Mouse (Mus musculus): ENCODE data around the gene Gm10160.
"Not testable (repeated sequence)": the region's sequence is repeated elsewhere in the genome, so short reads cannot be mapped to it uniquely, and the experiment has no call there.

The Gm10160 gene

DNA sequence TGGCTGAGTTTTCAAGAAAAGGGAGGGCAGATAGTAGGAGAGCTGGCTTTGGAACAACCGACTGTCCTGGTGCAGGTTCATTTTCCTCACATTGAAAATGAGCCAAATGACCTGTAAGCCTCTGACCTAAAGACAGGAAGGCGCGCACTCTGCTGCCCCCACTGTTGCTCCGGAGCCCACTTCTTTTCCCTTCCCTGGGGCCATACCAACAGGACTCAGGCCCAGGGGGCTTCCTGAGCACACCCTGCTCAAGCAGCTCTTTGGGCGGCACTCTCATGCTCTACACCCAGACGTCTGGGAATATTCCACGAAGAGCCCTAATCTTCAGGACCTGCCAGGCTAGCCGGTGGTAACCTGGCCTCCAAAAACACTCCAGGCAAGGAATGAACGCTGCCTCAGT lies 2.6 kb upstream of the Gm10160 start:
- DNase-seq (ENCODE audit: low spot score in 2 of 2): no peak

DNA sequence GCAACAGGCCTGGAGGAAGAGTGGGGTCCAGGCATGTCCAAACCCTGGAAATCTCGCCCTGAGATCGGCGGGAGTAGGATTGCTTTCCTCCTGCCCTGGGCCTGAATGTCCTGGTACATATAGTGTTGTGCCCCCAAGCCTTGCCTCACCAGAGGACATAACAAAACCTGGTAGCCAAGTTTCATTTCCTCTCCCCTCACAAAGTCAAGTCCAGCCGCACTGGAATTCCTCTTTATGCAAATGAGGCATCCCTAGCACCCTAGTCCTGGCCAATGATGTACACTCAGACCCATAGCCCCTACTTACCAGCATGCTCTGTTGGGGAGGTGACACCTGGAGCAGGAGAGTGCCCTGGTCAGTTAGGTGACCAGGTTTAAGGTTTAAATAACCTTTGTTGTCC lies 627 bp upstream of the Gm10160 start:
- no peak for DNase-seq (ENCODE audit: low spot score in 2 of 2)

DNA sequence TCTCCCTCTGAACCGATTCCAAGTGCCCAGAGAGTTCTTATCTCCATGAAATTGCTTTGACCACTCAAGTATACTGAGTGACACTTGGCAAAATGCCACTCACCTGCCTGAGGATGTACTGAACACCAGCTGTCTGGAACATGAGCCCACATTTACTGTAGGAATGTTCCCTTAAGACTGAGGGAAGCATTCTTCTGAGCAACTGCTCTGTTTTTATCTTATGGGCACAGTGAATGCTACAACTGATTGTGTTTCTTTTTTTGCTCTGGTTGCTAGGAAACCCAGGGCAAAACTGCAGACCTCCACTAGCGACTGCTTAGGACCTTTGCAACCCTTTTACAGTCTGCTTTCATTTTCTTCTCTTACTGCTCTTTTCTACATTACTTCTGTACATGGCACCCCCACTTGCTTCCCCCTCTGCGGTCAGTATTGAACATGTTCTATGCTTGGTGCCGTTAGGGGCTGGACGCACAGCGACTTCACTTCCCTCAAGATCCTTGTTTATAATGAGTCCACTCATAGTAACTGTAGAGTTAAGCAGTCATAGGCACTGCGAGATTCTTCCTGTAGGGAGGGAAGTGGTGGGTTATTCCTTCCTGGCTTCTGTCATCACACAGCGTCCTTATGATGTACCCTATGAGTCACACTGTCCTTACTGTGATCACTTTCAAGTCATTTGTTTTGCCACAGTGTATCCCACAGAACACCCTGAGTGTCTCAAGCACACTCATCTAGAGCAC lies 856 bp downstream of the Gm10160 start:
- no peak for DNase-seq (ENCODE audit: low spot score in 2 of 2)

DNA sequence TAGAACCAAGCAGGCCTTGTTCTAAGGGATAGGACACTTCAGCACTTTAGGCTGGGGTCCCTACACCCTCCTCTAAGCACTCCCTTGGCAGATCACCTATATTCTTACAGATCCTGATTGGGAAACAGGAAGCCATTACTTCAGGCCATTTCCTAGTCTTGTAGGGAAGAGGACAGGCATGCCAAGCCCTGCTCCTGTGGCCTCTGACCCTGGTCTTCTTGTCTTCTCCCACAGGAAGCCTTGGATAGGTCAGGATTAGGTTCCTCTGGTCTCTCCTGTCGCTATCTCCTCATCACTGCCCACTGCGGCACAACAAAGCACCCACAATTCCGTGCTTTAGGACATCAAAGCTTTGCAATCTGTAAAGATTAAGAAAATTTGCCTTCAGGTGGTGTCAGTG lies 3.9 kb downstream of the Gm10160 start:
- no peak for DNase-seq (ENCODE audit: low spot score in 2 of 2)

DNA sequence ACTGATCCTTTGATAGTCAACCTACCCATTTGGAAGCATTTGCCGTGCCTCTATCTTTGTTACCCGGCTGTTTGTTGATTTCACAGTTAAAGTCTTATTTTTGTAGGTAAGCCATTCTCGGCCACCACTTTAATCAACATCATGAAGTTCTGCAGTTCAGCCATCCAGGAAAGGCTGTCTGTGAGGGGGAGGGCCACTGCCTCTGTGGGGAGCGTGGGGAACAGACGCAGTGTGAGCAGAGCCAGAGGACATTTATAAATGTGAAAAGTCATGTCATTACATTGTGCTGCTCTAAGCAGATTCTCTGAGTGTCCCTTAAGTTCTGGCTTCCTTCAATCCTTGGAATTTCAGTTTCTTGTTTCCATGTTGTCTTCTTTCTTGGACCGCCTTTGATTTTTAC lies 5.4 kb downstream of the Gm10160 start:
- DNase-seq (ENCODE audit: low spot score in 2 of 2): no peak

DNA sequence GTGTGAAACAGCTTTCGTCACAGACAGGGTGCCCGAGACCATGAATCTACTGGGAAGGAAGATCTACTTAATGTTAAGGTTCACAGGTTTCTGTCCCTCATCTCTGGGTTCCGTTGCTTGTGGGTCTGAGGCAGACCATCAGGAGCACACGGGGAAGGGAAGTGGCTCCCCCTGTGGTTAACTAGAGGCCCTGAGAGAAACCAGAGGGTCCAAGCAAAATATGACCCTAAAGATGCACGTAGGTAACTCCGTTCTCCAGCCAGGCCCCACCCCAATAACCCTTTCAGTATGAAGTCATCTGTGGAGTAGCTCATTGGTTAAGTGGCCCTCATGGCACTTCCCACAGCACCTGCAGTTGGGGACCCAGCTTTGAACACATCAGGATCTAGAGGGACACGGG lies 6.0 kb downstream of the Gm10160 start:
- no peak for DNase-seq (ENCODE audit: low spot score in 2 of 2)

DNA sequence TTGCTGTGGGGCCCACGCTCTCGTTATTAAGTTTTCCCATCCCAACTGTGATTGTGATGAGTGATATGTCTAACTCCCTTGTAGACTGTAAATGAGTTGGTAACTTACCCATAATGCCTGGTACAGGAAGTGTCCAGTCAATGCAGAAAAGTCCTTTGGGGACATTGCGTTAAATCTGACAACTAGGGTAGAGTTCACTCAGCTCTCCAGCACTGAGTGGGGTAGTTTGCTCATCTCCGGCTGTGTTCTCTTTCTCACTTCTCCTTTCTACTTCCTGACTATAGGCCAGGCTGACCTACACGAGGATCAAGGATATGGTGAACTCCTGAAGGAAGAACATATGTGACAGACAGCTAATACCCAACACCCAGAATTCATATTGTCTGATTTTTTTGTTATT lies 6.4 kb downstream of the Gm10160 start:
- no peak for DNase-seq (ENCODE audit: low spot score in 2 of 2)

DNA sequence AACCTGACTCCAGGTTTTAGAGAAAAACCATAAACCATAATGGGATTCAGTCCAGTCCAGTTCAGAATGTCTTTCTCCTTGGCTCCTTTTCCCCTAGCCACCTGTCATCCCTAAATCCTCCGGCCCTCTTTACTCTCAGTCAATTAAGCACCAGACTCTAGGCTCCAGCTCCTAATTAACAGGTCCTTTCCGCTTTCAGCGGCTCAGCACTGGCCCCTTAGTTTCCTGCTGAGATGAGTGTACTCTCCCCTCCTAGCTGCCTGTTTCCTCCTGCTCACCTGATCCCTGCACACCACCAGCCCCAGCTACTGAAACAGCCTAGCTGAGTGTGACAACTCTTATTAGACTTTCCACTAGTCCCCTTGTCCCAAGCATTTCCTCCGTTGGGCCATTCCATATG lies 7.8 kb downstream of the Gm10160 start:
- no peak for DNase-seq (ENCODE audit: low spot score in 2 of 2)

DNA sequence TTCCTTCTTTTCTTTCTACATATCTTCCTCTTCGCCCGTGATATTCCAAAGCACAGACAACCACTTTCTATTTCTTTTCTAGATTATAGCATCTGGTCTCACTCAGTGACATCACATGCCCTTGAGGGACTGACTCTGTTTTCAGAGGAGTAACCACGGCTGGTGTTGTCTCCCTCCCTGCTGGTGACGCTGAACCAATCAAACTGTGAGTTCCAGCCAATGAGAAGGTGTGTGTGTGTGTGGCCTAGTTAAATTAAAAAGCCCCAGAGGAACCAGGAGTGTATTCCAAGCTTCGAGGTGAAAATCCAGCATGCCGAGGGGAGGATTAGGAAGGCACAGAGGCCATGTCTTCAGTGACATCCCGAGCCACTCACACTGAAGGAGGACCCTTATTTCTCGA lies 8.6 kb downstream of the Gm10160 start:
- DNase-seq (ENCODE audit: low spot score in 2 of 2): no peak

DNA sequence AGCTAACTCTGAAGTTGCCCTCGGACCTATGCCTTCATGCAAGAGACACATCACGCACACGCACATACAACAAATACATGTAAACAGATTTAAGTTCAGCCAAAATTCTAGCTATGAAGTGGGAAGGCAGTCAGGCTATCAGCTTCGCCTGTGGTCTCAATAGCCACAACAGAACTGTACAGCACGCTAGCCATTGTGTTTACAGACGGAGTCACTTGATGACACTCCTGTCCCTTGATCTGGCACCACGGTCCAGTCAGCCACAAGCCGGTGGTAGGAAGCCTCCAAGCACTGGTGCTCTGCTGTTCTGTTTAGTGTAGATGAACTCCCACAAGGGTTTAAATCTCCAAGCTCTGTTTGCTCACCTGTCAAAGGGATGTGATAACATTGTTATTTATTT lies 9.6 kb downstream of the Gm10160 start:
- no peak for DNase-seq (ENCODE audit: low spot score in 2 of 2)

DNA sequence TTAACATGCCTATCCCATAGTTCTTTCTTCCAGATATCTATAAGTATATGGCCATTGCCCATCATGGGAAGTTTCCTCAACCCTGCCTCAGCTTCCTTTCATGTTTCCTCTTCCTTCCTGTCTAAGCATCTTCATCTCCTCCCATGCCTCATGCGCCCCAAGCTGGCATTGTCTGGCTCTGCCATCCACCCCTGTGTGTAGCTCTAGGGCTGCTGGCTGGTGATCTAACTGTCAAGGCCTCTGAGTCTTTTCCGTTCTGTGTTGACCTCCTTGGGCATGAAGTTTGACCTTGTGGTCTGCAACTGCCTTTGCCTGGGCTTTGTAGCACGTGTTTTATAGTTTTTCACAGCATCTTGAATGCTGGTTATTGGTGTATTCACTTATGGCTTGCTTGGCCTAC lies 10.3 kb downstream of the Gm10160 start:
- DNase-seq (ENCODE audit: low spot score in 2 of 2): no peak

DNA sequence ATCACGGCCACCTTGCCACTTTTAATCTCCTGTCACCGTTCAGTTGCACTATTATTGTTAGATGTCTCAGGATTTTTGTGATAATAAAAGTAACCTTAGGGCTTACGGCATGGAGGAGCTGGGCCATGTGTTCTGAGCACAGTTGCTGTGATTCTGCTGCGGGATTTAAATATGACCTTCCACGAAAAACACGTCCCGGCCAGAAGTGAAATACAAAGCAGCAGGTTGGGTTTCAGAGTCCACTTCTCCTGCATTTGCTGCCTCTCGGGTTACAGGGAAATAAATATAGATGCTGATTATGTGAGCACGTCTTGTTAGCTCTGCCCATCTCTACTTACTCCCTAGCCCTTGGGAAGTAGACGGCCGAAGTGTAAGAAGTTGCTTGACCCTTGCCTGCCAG lies 10.8 kb downstream of the Gm10160 start:
- DNase-seq (ENCODE audit: low spot score in 2 of 2): no peak

DNA sequence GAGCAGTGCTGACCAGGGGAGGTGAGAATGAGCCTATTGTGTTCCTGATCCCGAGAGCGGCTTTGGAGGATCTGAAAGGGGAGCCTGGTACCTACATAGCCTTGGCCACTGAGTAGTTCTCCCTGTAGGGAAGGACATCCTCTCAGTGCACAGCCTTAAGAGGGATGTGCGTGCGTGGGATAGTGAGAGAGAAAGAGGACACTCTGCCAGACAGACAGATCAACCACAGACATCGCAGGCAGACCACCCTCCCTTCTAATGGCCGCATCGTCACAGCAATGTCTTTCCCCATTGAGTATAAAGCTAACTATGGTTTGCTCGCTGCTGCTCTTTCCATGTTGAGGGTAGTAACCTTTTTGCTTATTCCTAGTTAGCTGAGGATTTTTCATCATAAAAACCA lies 11.7 kb downstream of the Gm10160 start:
- no peak for DNase-seq (ENCODE audit: low spot score in 2 of 2)

DNA sequence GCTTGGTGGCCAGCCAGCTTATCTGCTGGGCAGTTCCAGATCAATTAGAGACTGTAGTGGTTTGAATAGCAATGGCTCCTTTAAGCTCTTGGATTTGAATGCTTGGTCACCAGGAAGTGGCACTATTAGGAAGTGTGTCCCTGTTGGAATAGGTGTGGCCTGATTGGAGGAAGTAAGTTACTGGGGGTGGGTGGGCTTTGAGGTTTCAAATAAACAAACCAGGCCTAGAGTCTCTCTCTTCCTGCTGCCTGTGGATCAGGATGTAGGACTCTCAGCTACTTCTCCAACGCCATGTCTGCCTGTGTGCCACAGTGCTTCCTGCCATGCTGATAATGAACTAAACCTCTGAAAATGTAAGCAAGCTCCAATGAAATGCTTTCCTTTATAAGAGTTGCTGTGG lies 12.6 kb downstream of the Gm10160 start:
- no peak for DNase-seq (ENCODE audit: low spot score in 2 of 2)

DNA sequence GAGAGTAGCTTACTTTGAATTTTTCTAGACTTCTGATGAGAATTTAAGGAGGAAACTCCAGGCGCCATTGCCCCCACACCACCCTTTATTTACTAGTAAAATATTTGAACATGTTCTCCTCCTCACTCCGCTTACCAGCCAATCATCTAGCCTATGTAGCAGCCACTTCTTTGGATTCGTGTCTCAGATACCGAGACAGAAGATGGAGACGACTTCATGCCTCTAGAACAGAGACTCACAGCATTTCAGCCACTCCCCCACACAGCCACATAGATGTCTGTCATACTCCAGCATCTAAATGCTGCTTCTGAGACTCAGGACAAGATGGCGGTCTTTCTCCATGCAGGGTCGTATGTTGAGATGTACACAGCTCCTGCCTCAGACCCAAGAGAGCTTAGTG lies 13.5 kb downstream of the Gm10160 start:
- DNase-seq (ENCODE audit: low spot score in 2 of 2): no peak

DNA sequence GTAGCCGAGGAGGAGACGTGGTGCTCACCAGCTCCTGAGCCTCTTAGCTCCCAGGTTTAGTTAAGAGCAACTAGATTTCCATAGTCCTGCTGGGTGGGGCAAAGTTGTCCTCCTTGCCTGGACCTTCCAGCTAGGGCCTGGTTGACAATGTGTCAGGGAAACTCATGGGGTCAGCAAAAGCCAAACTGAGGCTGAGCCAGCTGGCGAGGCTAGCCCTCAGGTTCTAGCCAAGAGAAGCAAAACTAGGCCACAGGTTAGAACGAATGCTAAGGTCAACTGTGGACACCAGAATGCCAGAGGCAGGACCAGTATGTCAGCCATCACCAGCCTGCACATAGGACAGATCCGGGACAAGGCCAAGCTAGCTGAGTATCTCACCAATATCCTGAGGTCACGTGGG lies 14.2 kb downstream of the Gm10160 start:
- DNase-seq (ENCODE audit: low spot score in 2 of 2): no peak

DNA sequence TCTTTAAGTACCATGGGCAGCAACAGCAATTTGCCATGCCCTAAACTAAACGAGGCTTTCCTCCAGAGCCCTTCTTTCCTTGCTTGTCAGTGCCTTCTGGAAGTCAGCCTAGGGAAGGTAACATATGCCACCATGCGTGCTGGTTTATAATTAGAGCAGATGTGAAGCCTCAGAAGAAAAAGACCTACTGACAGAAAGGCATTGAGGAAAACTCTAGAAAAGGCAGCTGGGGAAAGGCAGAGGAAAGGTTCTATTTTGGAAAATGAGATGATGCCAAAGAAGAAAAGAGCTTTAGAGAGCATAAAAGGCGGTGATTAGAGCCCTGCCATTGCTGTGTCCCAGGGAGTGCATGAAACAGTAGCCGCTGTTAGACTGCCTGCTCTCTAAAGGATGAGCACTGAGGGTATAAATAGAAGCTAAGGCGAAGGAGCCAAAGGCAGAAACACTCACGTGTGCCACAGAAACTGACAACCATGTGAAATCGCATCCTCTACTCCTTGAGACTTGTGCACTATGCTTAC lies 14.9 kb downstream of the Gm10160 start:
- no peak for DNase-seq (ENCODE audit: low spot score in 2 of 2)

DNA sequence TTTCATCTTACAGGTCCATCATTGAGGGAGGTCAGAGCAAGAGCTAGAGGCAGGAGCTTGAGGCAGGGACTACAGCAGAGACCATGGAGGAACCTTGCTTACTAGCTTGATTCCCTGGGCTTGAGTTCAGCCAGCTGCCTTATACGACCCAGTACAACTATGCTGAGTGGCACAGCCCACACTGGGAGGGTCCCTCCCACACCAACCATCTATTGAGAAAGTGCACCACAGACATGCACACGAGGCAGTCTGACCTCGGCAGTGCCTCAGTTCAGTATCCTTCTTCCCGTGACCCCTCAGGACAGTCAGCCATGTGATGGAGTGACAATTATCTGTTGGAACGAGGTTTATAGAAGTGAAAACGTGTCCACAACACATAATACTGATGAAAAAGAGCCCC lies 15.8 kb downstream of the Gm10160 start:
- DNase-seq (ENCODE audit: low spot score in 2 of 2): no peak

DNA sequence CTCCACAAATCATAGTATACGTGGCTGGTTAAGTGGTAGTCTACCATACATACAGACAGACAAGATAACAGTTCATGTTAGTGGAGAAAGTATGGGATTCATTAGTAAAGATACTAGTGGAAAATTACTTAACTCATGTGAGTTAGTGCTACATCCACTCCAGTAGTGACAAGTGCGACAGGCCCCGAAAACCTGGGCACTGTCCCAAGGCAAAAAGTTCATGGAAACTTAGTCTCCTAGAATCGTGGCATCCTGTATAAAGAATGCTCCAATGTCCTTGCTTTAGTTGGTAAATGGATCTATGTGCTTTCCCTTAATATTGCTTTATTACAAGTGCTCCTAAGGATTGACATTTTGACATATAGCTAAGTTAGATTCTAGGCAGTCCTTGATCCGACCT lies 17.8 kb downstream of the Gm10160 start:
- DNase-seq (ENCODE audit: low spot score in 2 of 2): not testable (repeated sequence)

DNA sequence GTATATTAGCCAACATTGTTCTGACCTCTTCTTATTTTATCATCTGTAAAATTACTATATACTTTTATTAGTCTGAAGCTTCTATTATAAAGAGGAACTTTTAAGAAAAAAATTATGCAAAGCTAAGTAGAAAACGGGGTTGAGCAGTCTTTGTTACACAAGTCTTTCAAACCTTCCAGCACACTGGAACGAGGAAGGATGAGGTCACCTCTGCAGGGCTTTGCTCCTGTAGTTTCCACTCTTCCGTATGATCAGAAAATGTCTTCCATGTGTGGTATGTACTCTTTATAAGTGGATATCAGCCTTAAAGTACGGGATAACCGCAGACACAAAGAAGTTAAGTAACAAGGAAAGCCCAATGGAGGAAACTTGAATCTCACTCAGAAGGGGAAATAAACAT lies 20.2 kb downstream of the Gm10160 start:
- no peak for DNase-seq (ENCODE audit: low spot score in 2 of 2)

DNA sequence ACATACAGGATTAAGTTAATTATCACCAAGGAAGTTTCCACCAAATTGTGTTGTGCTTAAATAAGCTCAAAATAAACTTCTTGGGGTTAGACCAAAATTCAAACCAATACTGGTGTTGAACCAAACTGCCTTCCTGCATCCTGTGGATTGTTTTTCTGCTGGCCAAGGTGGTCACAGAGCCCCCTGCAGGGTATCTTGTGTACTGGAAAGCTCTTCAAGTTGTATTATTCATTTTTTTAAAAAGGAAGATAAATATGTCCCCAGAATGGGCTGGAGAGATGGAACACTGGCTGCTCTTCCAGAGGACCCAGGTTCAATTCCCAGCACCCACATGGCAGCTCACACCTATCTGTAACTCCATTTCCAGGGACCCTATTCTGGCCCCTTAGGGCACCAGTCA lies 20.7 kb downstream of the Gm10160 start:
- no peak for DNase-seq (ENCODE audit: low spot score in 2 of 2)

DNA sequence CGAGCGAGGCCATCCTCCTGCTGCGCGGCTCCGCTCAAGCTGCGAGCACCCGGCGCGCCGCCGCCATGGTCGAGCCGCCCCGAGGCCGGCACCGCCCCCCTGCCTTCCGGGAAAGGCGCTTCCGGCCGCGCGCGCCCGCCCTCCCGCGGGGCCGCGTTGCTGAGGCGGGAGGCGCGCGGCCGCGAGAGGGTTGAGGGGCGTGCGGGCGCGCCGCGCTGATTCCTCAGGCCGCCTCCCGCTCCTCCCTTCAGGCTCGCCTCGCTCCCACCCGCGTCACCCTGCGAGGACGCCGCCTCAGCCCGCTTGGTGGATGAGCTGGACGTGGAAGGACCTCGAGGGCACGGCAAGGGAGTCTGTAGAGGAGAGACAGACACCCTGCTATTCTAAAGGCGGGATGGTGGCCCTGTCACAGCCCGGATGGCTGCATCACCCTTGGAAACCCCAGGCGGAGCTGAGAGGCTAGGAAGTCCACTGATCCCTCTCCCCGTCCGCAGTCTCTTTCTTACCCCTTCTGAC lies 26.2 kb downstream of the Gm10160 start, which contains the start of gene Btbd1:
Gene Btbd1 (minus strand): TSS at position 53 of the 516 bp plus-strand sequence.
- DNase-seq (ENCODE audit: low spot score in 2 of 2): peak; percentile 56 to 70

DNA sequence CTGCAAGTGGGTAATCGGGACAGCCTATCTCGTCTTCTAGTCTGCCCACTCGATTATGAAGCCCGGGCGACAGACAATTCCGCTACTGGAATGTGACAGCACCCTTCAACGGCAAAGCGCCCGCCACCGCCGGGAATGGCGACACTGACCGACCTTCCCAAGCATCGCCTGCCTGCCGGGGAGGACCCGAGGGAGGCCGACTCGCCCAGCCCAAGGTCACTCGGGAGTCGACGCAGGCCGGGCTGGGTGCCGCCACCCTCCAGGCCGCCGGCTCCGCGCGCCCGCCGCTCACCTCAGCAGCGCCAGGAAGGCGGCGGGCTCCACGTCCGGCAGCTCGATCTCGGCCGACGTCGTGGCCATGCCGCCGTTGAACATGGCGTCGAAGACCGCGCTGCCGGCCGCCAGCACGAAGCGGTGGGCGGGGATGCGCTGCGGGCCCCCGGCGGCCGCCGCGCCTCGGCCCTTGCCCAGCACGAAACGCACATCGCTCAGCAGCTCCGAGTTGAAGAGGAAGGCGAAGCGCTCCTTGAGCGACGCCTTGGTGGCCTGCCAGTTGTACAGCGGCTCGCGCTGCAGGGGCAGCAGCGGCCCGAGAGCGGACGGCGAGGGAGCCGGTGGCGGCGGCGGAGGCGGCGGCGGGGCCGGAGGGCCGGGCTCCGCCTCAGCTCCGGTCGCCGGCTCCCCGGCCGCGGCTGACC lies 26.8 kb downstream of the Gm10160 start:
- peak; percentile 23 to 39 for DNase-seq (ENCODE audit: low spot score in 2 of 2)

All from frontal cortex, postnatal 25 days (tissue).